Mouse (Mus musculus): ENCODE results near the gene Sacs.

Gene Sacs

GRCm38 (mm10) chr14:61160920-61161319 lies 22.7 kb downstream of the Sacs start:
- DNase-seq (ENCODE audit: low spot score in 2 of 2) = no peak

GRCm38 (mm10) chr14:61161367-61162334 lies 23.4 kb downstream of the Sacs start:
- DNase-seq (ENCODE audit: low spot score in 2 of 2) = no peak

- no peak for DNase-seq (ENCODE audit: low spot score in 2 of 2)
These were observed 26.2 kb downstream of the Sacs start for GRCm38 (mm10) chr14:61164461-61164860.

GRCm38 (mm10) chr14:61165929-61166328 lies 27.7 kb downstream of the Sacs start:
- no peak for DNase-seq (ENCODE audit: low spot score in 2 of 2)

- DNase-seq (ENCODE audit: low spot score in 2 of 2) = no peak
These were observed 33.2 kb downstream of the Sacs start for GRCm38 (mm10) chr14:61171261-61171970.

GRCm38 (mm10) chr14:61172548-61173158 lies 34.4 kb downstream of the Sacs start:
- DNase-seq (ENCODE audit: low spot score in 2 of 2) = peak; percentile 98 to 99

GRCm38 (mm10) chr14:61173229-61173628 lies 35.0 kb downstream of the Sacs start:
- DNase-seq (ENCODE audit: low spot score in 2 of 2) = peak; percentile 58 to 66

GRCm38 (mm10) chr14:61191904-61192303 lies 53.6 kb downstream of the Sacs start:
- DNase-seq (ENCODE audit: low spot score in 2 of 2) = no peak

- no peak for DNase-seq (ENCODE audit: low spot score in 2 of 2)
These were observed 54.1 kb downstream of the Sacs start for GRCm38 (mm10) chr14:61192326-61192725.

GRCm38 (mm10) chr14:61194416-61194815 lies 56.2 kb downstream of the Sacs start:
- DNase-seq (ENCODE audit: low spot score in 2 of 2) = no peak

- no peak for DNase-seq (ENCODE audit: low spot score in 2 of 2)
These were observed 71.9 kb downstream of the Sacs start for GRCm38 (mm10) chr14:61210111-61210510.

- no peak for DNase-seq (ENCODE audit: low spot score in 2 of 2)
These were observed 73.5 kb downstream of the Sacs start for GRCm38 (mm10) chr14:61211754-61212153.

- no peak for DNase-seq (ENCODE audit: low spot score in 2 of 2)
These were observed 82.9 kb downstream of the Sacs start for GRCm38 (mm10) chr14:61221166-61221565.

- no peak for DNase-seq (ENCODE audit: low spot score in 2 of 2)
These were observed 84.2 kb downstream of the Sacs start for GRCm38 (mm10) chr14:61222506-61222905.

- no peak for DNase-seq (ENCODE audit: low spot score in 2 of 2)
These were observed 85.5 kb downstream of the Sacs start for GRCm38 (mm10) chr14:61223740-61224139.

- DNase-seq (ENCODE audit: low spot score in 2 of 2) = no peak
These were observed 86.3 kb downstream of the Sacs start for GRCm38 (mm10) chr14:61224387-61225077.

GRCm38 (mm10) chr14:61226151-61226550 lies 87.9 kb downstream of the Sacs start:
- no peak for DNase-seq (ENCODE audit: low spot score in 2 of 2)

- DNase-seq (ENCODE audit: low spot score in 2 of 2) = no peak
These were observed 91.5 kb downstream of the Sacs start for GRCm38 (mm10) chr14:61229763-61230162.

GRCm38 (mm10) chr14:61230179-61230578 lies 91.9 kb downstream of the Sacs start:
- DNase-seq (ENCODE audit: low spot score in 2 of 2) = no peak

GRCm38 (mm10) chr14:61232016-61232568 lies 93.8 kb downstream of the Sacs start:
- DNase-seq (ENCODE audit: low spot score in 2 of 2) = peak in 1 of 2 experiments; percentile 24

GRCm38 (mm10) chr14:61235846-61236474 lies 97.7 kb downstream of the Sacs start:
- no peak for DNase-seq (ENCODE audit: low spot score in 2 of 2)

All from right cerebral cortex, adult 2 months (tissue).